Mouse (Mus musculus) liver, embryonic 14.5 days (tissue): ENCODE measurements around the gene Btaf1.

ENCODE experiments used
- CTCF ChIP-seq: IDR thresholded peaks from 2 replicates; pipeline ENCODE4 v1.5.1; 2016; ENCODE audit warnings: antibody characterized with exemption, low read depth, control low read depth
- EP300 ChIP-seq: IDR thresholded peaks from 2 replicates; pipeline ENCODE4 v1.6.1; 2016; ENCODE audit warnings: antibody characterized with exemption, low read depth

- TF ChIP-seq EP300 (no peak), CTCF (no peak)
Measured at GRCm38 (mm10) chr19:37060078-37060477, 134.2 kb downstream of the Btaf1 start.
